Mouse (Mus musculus) large intestine, adult 2 months (tissue): ENCODE data around the gene Enpp4. TPM values are rescaled to one million over a fixed set of nuclear protein-coding genes. Genes with fewer than 3 reads are reported as not detected.

Experiments
- polyA plus RNA-seq: library from polyadenylated mRNA; depleted of rRNA; stranded (reverse); fragments of >200 nt; gene quantifications from 2 replicates; pipeline ENCODE4 v1.2.3, GENCODE M21; 2012; rRNA removed

The Enpp4 gene
- polyA plus RNA-seq, 1 experiment = 2.7 TPM

Other genes starting within 250 kb of the Enpp4 start
- 9.6 and 11.4 TPM in 2 replicates for gene Enpp5, start 27.0 kb downstream of the Enpp4 start, polyA plus RNA-seq
- gene Clic5, start 82.8 kb upstream of the Enpp4 start, polyA plus RNA-seq = 19.0 and 45.1 TPM in 2 replicates